Mouse (Mus musculus) monocyte, adult 5-6 weeks (primary cell): ENCODE measurements around the gene Mdm2. TPM values are rescaled to one million over a fixed set of nuclear protein-coding genes. Genes with fewer than 3 reads are reported as not detected.

ENCODE experiments used
- ATAC-seq: fragments of 153-309, 156-312 bp; replicated peaks from 2 replicates; pipeline ENCODE4 v1.8.0; 2017; ENCODE audit warnings: mild to moderate bottlenecking; ENCODE audit not compliant: low TSS enrichment, insufficient number of reproducible peaks, severe bottlenecking, poor library complexity, low FRiP score
- total RNA-seq: library from RNA; stranded (forward); fragments of 200-1000, 200-491, 200-594 nt; gene quantifications from 3 replicates; pipeline ENCODE4 v1.2.3, GENCODE M21; 2017

Mdm2 gene
- total RNA-seq, 1 experiment from 2014 or later, result 175 TPM

DNA sequence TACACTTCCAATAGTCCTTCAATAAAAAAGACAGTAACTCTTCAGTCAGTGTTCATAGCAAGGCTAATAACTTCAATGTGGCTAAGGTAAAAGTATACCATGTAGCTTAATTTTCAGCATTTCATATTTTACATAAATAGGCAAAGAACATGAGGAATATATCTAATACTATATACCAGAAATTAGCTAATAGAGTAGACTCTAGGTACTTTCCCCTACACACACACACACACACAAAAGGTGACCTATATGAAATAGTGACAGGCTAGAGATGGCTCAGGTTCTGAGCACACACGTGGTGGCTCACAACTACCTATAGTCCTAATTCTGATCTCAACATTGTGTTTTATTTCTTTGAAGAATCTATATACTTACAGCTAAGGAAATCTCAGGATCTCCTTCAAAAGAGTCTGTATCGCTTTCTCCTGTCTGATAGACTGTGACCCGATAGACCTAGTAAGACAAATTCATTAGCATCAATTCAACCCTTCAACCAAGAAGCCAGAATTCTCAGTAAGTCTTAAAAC lies 19.7 kb downstream of the Mdm2 start:
- ATAC-seq, result no peak

DNA sequence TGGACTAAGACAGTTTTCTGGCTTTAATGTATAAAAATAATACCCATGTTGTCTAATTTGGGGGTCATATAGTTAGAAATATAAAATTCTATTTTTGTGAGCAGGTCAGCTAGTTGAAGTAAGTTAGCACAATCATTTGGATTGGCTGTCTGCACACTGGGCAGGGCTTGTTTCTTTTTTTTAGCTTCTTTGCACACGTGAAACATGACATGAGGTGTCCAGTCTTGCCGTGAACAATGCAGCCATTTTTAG lies 20.5 kb downstream of the Mdm2 start:
- no peak for ATAC-seq

DNA sequence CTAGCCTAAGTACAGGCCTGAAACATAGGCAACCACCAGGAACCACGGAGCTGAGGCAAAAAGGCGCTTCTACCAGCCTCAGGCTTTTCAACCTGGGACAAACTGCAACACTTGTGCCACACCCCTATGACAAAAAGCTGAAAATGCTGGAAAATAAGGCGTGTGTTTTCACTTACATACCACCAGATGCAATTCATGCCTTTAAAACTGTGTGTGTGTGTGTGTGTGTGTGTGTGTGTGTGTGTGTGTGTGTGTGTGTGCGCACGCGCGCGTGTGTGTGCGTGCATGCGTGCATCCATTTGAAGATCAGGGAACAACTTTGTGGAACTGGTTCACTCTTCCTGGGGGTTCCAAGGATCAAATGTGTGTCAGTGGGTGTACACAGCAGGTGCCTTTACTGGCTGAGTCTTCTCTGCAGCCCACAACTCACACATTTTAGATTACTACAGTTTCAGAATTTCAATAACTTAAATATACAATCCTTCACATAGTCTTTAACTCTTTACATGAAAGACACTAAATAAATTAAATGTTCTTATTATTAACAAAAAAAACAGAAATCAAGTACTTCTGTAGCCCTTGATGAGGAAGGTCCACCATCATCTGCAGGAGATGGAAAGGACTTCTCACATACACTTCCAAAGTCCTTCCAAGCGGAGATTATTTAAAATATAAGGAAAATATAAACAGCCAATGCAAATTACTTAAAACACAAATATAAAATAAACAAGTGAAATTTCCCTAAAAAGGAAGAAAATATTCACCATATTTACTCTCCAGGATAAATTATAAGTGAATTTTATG lies 21.1 kb downstream of the Mdm2 start:
- no peak for ATAC-seq

DNA sequence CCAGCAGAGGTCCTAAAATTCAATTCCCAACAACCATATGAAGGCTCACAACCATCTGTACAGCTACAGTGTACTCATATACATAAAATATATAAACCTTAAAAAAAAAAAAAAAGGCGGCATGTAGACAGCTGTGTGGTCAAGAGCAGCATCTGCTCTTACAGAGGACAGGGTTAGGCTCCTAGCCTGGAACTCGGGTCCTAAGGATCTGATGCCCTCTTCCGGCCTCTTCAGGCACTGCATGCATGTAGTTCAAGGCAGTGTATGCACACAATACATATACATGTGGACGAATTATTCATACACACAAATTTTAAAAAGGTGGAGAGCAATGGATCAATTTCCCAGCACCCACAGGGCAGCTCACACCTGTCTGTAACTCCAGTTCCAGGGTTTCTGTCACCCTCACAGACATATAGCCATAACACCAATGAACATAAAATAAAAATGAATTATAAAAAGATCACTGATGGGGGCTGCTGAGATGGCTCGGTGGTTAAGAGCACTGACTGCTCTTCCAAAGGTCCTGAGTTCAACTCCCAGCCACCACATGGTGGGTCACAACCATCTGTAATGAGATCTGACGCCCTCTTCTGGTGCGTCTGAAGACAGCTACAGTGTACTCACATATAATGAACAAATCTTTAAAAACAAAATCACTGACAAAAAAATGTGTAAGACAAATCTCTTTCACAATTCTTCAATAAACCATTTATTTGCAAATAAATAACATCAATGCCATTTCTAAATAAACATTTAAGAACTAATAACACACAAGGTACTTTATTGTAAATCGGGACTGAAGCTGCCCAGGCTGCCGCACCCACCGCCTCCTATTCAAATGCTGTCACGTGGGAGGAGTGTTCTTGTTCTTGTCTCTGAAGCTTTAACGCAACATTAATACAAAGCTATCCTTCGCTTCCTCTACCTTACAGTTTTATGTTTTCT lies 22.1 kb downstream of the Mdm2 start:
- no peak; the same call in 1 of the 2 replicates for ATAC-seq

DNA sequence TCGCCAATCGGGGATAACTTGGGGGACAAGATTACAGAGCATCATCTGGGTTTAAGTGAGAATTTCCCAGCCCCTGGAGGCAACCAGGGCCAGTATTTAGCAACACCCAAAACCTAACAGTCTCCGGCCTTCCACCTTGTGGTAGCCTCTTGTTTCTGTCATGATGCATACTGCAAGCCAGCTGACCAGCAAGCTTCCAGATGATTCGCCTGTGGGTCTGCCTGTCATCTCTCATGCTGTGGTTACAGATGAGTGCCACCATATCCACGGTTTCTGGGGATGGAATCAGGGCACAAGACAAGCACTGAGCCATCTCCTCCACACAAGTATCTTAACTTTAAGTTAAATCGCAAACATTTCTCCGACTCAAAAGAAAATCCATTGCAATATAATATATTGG lies 23.0 kb downstream of the Mdm2 start:
- no peak for ATAC-seq

DNA sequence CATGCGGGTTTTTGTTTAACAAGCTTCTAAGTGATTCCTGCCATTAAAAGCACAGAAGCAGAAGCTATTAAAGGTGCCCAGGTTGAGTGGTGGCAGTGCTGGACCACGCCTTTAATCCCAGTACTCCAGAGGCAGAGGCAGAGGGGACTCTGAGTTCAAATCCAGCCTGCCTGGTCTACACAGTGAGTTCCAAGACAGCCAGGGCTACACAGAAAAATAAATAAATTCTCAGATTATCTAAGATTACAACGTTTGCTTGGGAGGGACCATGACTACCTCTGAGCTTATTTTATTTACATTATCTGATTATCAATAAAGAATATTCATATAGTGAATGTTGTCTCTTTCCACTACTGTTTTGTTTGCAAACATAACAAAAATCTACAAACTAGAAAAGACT lies 23.5 kb downstream of the Mdm2 start:
- no peak for ATAC-seq

DNA sequence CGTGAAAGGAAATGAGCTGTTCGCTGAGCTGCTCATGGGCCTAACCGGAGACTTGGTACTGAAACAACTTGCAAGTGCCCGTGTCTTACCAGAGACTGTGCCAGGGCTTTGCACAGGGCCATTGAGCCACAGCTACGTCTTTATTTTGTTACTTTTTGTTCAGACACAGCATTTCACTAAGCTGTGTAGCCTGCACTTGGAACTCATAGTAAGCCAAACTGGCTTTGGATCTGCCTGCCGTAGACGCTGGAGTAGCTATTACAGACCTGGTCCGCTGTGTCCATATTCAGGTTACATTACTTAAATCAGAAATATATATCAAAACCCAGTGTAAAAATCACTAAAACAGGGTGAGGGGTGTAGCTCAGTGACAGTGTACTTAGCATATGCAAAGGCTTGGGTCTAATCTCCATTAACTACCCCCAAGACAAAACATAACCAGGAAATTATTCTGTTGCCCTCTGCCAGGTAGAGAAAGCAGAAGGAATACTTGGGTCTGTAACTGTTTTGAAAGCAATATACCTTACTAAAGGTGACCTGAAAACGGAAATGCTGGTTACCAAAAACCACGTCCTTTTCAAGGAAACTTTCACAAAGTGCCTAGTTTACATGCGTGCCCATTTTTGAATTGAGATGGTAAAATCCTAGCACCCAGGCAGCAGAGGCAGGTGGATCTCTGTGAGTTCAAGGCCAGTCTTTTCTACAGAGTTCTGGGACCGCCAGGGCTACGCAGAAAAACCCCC lies 24.5 kb downstream of the Mdm2 start:
- ATAC-seq, result no peak

DNA sequence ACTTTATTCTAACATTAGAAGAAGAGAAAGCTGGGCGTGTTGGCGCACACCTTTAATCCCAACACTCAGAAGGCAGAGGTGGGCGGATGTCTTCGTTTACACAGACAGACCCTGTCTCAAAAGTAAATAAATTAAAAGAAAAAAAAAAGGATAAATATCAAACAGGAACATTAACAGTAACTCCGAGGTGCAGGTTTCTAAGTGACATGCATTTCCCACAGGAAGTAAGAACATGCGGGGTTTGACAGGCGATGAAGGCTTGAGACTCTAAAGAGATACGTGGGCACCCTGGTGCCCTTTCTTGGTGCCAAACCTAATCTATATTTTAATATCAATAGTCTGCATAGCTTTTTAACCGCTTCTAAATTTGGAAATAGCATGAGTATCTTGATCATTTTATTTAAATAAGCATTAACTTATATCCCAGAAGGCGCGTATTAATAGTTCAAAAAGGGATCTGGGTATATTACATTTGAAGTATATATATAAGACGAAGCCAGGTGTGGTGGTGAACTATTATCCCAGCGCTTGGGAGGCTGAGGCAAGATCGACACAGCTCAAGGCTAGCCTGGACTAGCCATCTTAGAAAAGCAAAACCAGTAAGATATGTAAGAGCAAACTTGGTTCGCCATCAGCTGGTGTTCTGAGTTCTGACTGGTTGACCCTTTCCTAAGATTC lies 25.2 kb downstream of the Mdm2 start:
- ATAC-seq, result no peak

DNA sequence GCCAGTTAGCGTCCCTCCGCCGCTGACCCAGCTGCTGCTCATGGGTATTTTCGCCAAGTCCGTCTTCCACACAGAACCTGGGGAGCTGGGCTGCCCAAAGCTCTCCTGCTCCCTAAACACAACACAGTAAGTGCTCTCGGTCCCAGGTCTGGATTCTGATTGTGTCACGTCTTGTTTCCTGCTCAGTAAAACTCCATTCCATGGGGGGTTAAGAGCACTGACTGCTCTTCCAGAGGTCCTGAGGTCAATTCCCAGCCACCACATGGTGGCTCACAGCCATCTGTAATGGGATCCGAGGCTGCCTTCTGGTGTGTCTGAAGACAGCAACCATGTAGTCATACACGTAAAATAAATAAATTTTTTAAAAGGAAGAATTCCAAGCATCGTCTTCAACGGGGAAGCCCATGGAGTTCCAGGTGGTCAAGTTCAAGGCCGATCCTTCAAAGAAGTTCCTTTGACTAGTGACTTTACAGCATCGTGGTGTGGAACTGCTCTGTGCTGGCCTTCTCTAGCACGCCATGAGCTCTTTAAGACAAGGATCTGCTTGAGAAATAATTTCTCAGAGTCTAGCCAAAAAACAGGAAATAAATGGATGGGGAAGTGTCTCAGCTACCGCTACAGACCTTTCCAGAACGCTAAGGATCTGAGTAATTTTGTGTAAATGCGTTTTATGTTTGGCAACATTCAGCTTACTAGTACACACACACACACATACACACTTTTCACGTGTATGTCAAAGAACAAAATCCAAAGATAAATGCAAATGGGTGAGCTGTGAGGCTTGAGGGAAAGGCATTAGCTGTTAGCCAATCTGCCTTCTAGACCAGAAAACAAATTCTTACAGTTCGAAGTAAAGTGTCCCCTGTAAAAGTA lies 26.0 kb downstream of the Mdm2 start:
- ATAC-seq, result no peak

DNA sequence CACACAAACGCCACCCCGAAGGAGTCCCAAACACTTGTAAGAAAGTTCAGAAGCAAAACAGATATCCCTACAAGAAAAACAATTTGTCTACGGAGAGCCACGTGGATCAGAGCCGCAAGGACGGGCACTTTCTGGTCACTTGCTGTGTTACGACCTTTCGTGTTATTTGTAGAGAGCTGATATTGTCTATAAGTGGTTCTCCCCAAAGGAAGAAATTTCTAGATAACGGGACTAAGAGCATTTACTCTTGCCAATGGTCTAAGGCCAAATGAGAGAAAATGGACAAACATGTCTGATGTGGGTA lies 26.9 kb downstream of the Mdm2 start:
- no peak for ATAC-seq

DNA sequence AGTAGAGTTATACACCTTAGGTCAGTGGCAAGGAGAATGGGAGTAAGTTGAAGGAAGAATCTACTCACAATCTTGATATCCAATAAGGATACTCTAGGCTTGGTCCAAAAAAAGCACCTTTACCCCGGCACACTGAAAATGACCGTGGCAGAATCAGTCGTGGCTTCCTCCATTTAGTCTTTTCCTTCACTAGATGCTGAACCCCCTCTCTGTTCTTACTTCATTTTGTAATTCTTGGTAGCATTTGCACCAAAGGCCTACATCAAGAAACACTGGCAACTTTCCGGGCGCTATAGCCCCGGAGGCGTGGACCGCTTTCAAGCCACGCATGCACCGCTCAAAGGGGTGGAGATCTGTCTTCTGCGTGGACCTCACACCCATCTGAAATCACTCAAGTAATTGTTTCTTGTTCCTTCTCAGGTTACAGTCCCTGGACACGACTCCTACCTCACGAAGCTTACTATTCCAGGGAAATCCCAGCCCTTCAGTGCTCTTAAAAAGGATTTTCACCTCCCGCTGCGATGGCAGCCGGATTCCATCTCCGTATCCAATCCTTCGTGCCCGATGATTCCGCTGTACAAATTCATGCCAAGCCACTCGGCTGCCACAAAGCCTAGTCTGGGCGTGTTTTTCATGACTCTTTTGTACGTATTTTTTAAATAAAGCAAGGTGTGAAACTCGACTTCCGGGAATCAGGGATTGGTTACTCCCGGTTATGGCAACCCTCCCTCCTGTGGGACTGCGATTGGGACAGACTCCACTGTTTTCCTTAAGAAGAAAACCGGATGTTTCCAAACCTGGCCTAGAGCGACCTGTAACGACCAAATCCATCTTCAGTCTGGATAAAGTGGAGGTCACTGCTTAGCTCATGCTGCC lies 27.5 kb downstream of the Mdm2 start:
- ATAC-seq, result no peak

DNA sequence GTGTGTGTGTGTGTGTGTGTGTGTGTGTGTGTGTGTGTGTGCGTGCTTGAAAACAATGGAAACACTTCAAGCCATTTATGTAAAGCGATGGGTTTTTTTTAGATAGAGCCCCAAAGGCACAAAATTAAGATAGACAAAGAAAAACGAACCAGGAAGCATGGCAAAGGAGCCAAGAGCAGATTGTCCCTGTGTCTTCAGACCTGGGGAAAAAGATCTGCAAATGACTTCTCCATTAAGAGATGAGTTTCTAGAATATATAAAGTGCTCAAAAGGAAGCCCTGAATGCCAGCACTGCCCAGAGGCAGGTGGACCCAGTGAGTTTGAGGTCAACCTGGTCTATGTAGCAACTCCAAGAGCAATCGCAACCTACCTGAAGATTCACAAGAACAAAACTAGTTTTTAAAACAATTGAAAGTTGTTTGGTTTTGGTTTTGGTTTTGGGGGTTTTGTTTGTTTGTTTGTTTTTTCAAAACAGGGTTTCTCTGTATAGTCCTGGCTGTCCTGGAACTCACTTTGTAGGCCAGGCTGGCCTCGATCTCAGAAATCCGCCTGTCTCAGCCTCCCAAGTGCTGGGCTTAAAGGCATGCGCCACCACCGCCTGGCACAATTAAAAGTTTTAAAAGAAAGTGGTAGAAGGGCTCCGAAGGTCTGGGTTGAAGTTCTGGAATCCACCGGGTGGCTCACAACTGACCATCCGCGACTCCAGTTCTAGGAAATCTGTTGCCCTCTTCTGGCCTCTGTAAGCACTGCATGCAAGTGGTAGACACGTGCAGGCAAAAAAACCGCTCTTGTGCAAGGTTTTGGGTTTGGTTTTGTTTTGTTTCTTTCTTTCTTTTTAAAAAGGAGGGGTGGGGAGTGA lies 28.3 kb downstream of the Mdm2 start:
- no peak for ATAC-seq

DNA sequence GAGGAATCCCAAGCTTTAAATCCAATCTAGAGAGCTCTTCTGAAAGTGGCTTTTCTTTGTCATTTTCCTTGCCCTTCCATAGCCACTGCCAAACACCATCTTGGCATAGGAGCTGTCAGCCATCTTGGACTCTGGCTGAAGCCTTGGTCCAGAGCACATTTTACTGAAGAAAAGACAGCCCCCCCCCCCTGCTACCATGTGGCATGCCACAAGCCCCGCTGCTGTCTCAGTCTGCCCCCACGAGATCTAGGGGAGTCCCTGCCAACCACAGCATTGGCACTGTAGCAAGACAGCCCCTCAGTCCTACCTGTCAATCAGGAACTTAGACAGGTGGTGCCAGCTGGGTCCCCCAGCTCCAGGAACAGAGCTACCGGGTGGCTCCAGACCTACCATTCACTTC lies 29.0 kb downstream of the Mdm2 start:
- no peak for ATAC-seq

DNA sequence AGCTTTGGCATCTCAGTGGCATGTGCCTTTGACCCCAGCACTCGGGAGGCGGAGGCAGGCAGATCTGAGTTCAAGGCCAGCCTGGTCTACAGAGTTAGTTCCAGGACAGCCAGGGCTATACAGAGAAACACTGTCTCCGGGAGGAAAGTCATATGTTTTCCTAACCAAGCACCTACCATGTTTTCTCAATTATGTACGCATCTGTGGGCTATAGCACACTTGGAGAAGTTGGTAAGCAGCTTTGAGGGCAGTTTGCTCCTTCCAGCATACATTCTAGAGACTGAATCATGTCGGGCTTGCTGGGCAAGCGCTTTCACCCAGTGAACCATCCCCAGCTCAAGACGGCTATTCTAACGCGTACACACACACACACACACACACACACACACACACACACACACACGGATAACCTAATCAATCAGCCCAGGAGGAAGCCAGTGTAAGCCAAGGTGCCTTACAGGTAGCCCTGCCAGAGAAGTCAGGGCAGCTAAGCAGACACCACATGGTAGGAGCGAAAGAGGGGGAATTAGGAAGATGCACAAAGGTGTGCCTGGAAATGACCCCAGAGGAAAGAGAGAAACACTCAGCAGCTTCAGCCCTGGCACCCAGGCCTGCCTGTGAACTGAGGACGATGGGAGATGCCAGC lies 29.6 kb downstream of the Mdm2 start:
- no peak for ATAC-seq

DNA sequence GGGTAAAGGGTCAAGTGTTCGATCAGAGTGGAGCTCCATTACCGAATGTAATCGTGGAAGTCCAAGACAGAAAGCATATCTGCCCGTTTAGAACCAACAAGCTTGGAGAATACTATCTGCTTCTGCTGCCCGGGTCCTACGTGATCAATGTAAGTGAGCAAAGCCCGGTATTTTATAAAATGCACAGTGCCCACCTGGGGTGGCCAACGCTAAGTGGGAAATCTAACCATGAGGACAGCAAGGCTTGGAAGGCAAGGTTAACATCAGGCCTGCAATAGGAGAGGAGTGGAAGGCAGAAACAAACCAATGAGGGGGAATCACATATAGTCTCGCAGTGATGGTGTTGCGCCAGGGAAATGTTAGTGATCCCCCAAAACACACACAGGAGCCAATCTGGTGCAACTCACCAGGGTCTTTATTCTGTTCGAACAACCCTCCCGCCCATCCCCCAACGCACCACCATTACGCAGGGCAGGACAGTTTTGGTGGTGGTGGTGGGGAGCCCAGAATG lies 30.5 kb downstream of the Mdm2 start:
- ATAC-seq, result no peak
